In the genomic region with DNA sequence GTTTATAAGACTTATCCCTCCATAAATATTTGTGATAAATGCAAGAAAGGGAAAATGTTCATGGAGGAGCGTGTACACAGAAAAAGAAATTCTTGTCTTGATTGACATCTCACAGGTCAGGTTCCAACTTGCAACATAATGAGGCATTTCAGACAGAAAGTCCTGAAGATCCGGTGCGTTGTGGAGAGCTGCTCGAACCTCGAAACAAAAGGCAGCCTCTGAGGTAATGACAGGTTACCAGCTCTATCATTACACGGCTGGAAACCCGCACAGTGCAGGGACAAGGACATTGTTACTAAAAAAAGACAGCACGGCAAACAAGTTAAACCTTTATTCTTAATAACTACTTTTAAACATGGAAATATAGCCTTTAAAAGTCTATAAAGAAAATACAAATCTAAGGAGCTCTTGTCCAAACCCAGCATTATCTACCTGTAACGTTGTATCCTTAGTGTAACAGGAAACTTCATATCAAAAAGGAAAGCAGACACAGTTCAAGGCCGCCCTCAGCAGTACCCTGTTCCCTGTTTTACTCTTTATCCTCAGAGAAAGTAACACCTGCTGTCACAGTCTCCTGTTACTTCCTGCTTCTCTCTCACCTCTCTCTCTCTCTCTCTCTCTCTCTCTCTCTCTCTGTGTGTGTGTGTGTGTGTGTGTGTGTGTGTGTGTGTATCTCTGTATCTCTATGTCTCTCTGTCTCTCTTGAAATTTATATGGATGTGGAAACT, we compare ENCODE assay signal across 29 mouse cellular contexts. TPM values are rescaled to one million over a fixed set of nuclear protein-coding genes. Genes with fewer than 3 reads are reported as not detected.
A peak's percentile ranks its signal among the peaks of the same experiment; 100 is the strongest.
DNase-seq lines count a peak whose midpoint lies in the region; ATAC-seq lines count a peak whose summit lies in the region.
"Had no signal": no experiment of that assay in that cellular context is flagged by ENCODE, and none has a peak within 500 bp of the region (broad histone marks: within the 10 kb centered on the region; RNA-seq: fewer than 3 reads in every experiment).

No protein-coding gene starts in this region.

- H3K36me3 ChIP-seq in heart, embryonic 14.5 days (ENCODE audit: control insufficient read depth, insufficient read depth, low read length) = no peaks in the 10 kb centered on the region
- no peaks in the 10 kb centered on the region for H3K36me3 ChIP-seq in embryonic facial prominence, embryonic 10.5 days (replicated peaks)
- no peaks in the 10 kb centered on the region for H3K36me3 ChIP-seq in embryonic facial prominence, embryonic 14.5 days (ENCODE audit: control insufficient read depth, insufficient read depth, low read length)
- H3K36me3 ChIP-seq in stomach, embryonic 15.5 days = no peaks in the 10 kb centered on the region
- H3K36me3 ChIP-seq in forebrain, embryonic 12.5 days (replicated peaks) = no peaks in the 10 kb centered on the region
- H3K36me3 ChIP-seq: forebrain, embryonic 10.5 days; heart, embryonic 15.5 days; limb, embryonic 10.5 days; limb, embryonic 15.5 days; liver, embryonic 13.5 days; midbrain, embryonic 13.5 days had no signal

- 33% methylated on average over 10 of the region's 10 CpGs for WGBS in heart, embryonic 14.5 days
- WGBS in embryonic facial prominence, embryonic 10.5 days = 50% methylated on average over 10 of the region's 10 CpGs
- WGBS in embryonic facial prominence, embryonic 14.5 days = 40% methylated on average over 10 of the region's 10 CpGs
- 53% methylated on average over 10 of the region's 10 CpGs for WGBS in stomach, embryonic 15.5 days
- 35% methylated on average over 10 of the region's 10 CpGs for WGBS in forebrain, embryonic 12.5 days

- no peak overlapping the region for H3K4me3 ChIP-seq in heart, embryonic 14.5 days (ENCODE audit: control insufficient read depth in 1 of 2, insufficient read depth in 1 of 2, low read depth in 1 of 2, low read length in 2 of 2)
- H3K4me3 ChIP-seq in embryonic facial prominence, embryonic 10.5 days = no peak overlapping the region
- no peak overlapping the region for H3K4me3 ChIP-seq in embryonic facial prominence, embryonic 14.5 days (ENCODE audit: low read depth, low read length)
- no peak overlapping the region for H3K4me3 ChIP-seq in stomach, embryonic 15.5 days (replicated peaks)
- H3K4me3 ChIP-seq in forebrain, embryonic 12.5 days (replicated peaks) = no peak overlapping the region
- H3K4me3 ChIP-seq: forebrain, embryonic 10.5 days; heart, embryonic 15.5 days; limb, embryonic 10.5 days; limb, embryonic 15.5 days; liver, embryonic 13.5 days; midbrain, embryonic 13.5 days had no signal

- no peaks in the 10 kb centered on the region for H3K9me3 ChIP-seq in heart, embryonic 14.5 days (ENCODE audit: control insufficient read depth, low read length)
- no peaks in the 10 kb centered on the region for H3K9me3 ChIP-seq in embryonic facial prominence, embryonic 10.5 days
- no peaks in the 10 kb centered on the region for H3K9me3 ChIP-seq in embryonic facial prominence, embryonic 14.5 days (ENCODE audit: control insufficient read depth, low read length)
- no peaks in the 10 kb centered on the region for H3K9me3 ChIP-seq in stomach, embryonic 15.5 days
- no peaks in the 10 kb centered on the region for H3K9me3 ChIP-seq in forebrain, embryonic 12.5 days
- H3K9me3 ChIP-seq: forebrain, embryonic 10.5 days; heart, embryonic 15.5 days; limb, embryonic 10.5 days; limb, embryonic 15.5 days; liver, embryonic 13.5 days; midbrain, embryonic 13.5 days had no signal

- peak overlapping the region; percentile 32 for H3K4me2 ChIP-seq in heart, embryonic 14.5 days (ENCODE audit: low read length)
- H3K4me2 ChIP-seq in embryonic facial prominence, embryonic 14.5 days (ENCODE audit: low read depth, low read length) = no peak overlapping the region
- no peak overlapping the region for H3K4me2 ChIP-seq in stomach, embryonic 15.5 days
- H3K4me2 ChIP-seq in forebrain, embryonic 12.5 days = no peak overlapping the region
- H3K4me2 ChIP-seq: heart, embryonic 15.5 days; hindbrain, embryonic 14.5 days; limb, embryonic 15.5 days; liver, embryonic 13.5 days; midbrain, embryonic 13.5 days had no signal

- no peaks in the 10 kb centered on the region for H3K4me1 ChIP-seq in heart, embryonic 14.5 days (ENCODE audit: control insufficient read depth in 2 of 2, insufficient read depth in 2 of 2, low read length in 2 of 2)
- no peaks in the 10 kb centered on the region for H3K4me1 ChIP-seq in embryonic facial prominence, embryonic 10.5 days
- no peaks in the 10 kb centered on the region for H3K4me1 ChIP-seq in embryonic facial prominence, embryonic 14.5 days (ENCODE audit: control insufficient read depth, insufficient read depth, low read length)
- H3K4me1 ChIP-seq in stomach, embryonic 15.5 days = no peaks in the 10 kb centered on the region
- no peaks in the 10 kb centered on the region for H3K4me1 ChIP-seq in forebrain, embryonic 12.5 days
- H3K4me1 ChIP-seq: heart, embryonic 15.5 days; limb, embryonic 10.5 days; limb, embryonic 15.5 days; liver, embryonic 13.5 days; midbrain, embryonic 13.5 days had no signal

- no peak for DNase-seq in heart, adult 18-20 months
- no peak for DNase-seq in embryonic facial prominence, embryonic 10.5 days (ENCODE audit: low spot score)
- DNase-seq in embryonic facial prominence, embryonic 14.5 days (ENCODE audit: low spot score) = peak; percentile 74
- no peak for DNase-seq in lung, postnatal 25 days (ENCODE audit: low spot score)
- no peak for DNase-seq in retina, embryonic 14.5 days (ENCODE audit: low spot score)
- DNase-seq: adrenal gland, postnatal 14 days; cerebellum, adult 11-12 months; cerebellum, adult 9-11 months; gastrocnemius, postnatal 10 days; heart, postnatal 4 days; kidney, adult 2 months; liver, embryonic 13.5 days; lung, adult 18-20 months; retina, postnatal 1 day; spleen, adult 18-20 months had no signal

- H3K9ac ChIP-seq in heart, embryonic 14.5 days (ENCODE audit: low read length) = no peak overlapping the region
- H3K9ac ChIP-seq in embryonic facial prominence, embryonic 14.5 days (ENCODE audit: low read depth, low read length) = no peak overlapping the region
- H3K9ac ChIP-seq in stomach, embryonic 15.5 days = no peak overlapping the region
- H3K9ac ChIP-seq in forebrain, embryonic 12.5 days = no peak overlapping the region
- H3K9ac ChIP-seq: heart, embryonic 15.5 days; hindbrain, embryonic 14.5 days; limb, embryonic 15.5 days; liver, embryonic 13.5 days; midbrain, embryonic 13.5 days had no signal

- no peak overlapping the region for H3K27ac ChIP-seq in heart, embryonic 14.5 days (replicated peaks in 1 of 2; ENCODE audit: control insufficient read depth in 1 of 2, insufficient read depth in 1 of 2, low read depth in 2 of 2, low read length in 2 of 2)
- 0 out of 2 replicates have a peak overlapping the region, but pooled peaks have one; percentile 4 for H3K27ac ChIP-seq in embryonic facial prominence, embryonic 10.5 days (replicated peaks)
- H3K27ac ChIP-seq in embryonic facial prominence, embryonic 14.5 days (replicated peaks; ENCODE audit: low read depth, low read length) = peak overlapping the region; percentile 52
- H3K27ac ChIP-seq in stomach, embryonic 15.5 days = peak overlapping the region; percentile 6; the same call in 1 of the 2 replicates
- H3K27ac ChIP-seq in forebrain, embryonic 12.5 days = no peak overlapping the region
- H3K27ac ChIP-seq: forebrain, embryonic 10.5 days; heart, embryonic 15.5 days; hindbrain, embryonic 14.5 days; limb, embryonic 10.5 days; limb, embryonic 15.5 days; liver, embryonic 13.5 days; macrophage; midbrain, embryonic 13.5 days had no signal

- ATAC-seq in heart, embryonic 14.5 days (ENCODE audit: insufficient number of reproducible peaks, insufficient read depth, low FRiP score, low read depth) = no peak
- peak; percentile 79; the same call in 1 of the 2 replicates for ATAC-seq in embryonic facial prominence, embryonic 14.5 days (ENCODE audit: low read depth)
- no peak; the same call in 1 of the 2 replicates for ATAC-seq in stomach, embryonic 15.5 days (ENCODE audit: insufficient read depth, low FRiP score, low read depth)
- no peak for ATAC-seq in forebrain, embryonic 12.5 days (ENCODE audit: low FRiP score)
- ATAC-seq: CD4-positive, CD25-positive, alpha-beta regulatory T cell, adult 4 months; forebrain, embryonic 16.5 days; lung, postnatal 0 days; midbrain, embryonic 13.5 days had no signal

- H3K27me3 ChIP-seq in heart, embryonic 14.5 days (ENCODE audit: control insufficient read depth, insufficient read depth, low read length) = no peaks in the 10 kb centered on the region
- no peaks in the 10 kb centered on the region for H3K27me3 ChIP-seq in embryonic facial prominence, embryonic 10.5 days (replicated peaks; ENCODE audit: low read depth, poor library complexity, severe bottlenecking)
- no peaks in the 10 kb centered on the region for H3K27me3 ChIP-seq in embryonic facial prominence, embryonic 14.5 days (replicated peaks; ENCODE audit: control insufficient read depth, insufficient read depth, low read length)
- no peaks in the 10 kb centered on the region for H3K27me3 ChIP-seq in stomach, embryonic 15.5 days (replicated peaks)
- no peaks in the 10 kb centered on the region for H3K27me3 ChIP-seq in forebrain, embryonic 12.5 days
- H3K27me3 ChIP-seq: heart, embryonic 15.5 days; limb, embryonic 15.5 days; liver, embryonic 13.5 days; midbrain, embryonic 13.5 days had no signal

RNA-seq across cellular contexts. Expression of a gene that starts 12.8 kb away (rescaled TPM):
- 8.5 and 9.3 TPM in 2 replicates for polyA plus RNA-seq in heart, embryonic 14.5 days (2014; fragmentation: Nextera tagmentation; extraction: Ambion mirVana)
- 1 to 10 TPM; 4.8 to 6.2 TPM for total RNA-seq in heart, adult 18-20 months (2021)
- 15.6 and 18.8 TPM in 2 replicates for polyA plus RNA-seq in embryonic facial prominence, embryonic 10.5 days (2016; fragmentation: Nextera tagmentation; extraction: Ambion mirVana)
- polyA plus RNA-seq in embryonic facial prominence, embryonic 14.5 days (2014; fragmentation: Nextera tagmentation; extraction: Ambion mirVana) = 16.6 and 20.0 TPM in 2 replicates
- 15.8 and 17.0 TPM in 2 replicates for polyA plus RNA-seq in stomach, embryonic 15.5 days (2015; fragmentation: Nextera tagmentation; extraction: Ambion mirVana)
- polyA plus RNA-seq in forebrain, embryonic 12.5 days (2016; fragmentation: Nextera tagmentation; extraction: Ambion mirVana) = 13.8 and 14.4 TPM in 2 replicates
- total RNA-seq: granulocyte monocyte progenitor cell, adult 5-6 weeks had no signal
- polyA plus RNA-seq: macrophage had no signal

Comparison
In these comparisons a context has a peak if more than half of its experiments do, and no peak if none do; other contexts are left out.
1. H3K27ac ChIP-seq: peak in embryonic facial prominence, embryonic 10.5 days (single experiment), embryonic facial prominence, embryonic 14.5 days (single experiment) and stomach, embryonic 15.5 days (single experiment); none in heart, embryonic 14.5 days (0 of 2) and forebrain, embryonic 12.5 days (single experiment).